Mouse (Mus musculus): ENCODE measurements around the gene Adam26b.
"Not testable (repeated sequence)": the region's sequence is repeated elsewhere in the genome, so short reads cannot be mapped to it uniquely, and the experiment has no call there.

The Adam26b gene

DNA sequence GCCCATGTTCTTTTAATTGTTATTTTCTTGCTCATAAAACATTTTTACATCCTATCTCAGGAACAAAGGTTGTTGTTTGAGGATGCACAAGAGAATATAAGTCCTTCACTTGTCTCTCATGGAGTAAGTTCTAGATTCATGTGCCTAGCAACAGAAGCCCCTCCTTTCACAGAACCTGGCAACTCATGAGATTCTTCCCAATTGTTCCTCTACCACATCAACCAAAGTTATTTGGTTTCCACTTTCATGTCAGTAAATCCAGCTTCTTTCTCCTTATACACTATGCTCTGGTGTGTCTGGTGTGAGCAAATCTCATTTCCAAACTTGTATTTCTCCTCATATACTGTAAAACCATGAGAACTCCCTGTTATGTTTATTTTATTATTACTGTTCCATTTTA lies at the start of gene Adam26b:
TSS of gene Adam26b (minus strand) at position 101 of the 400 bp plus-strand sequence.
- not testable (repeated sequence) for DNase-seq

DNA sequence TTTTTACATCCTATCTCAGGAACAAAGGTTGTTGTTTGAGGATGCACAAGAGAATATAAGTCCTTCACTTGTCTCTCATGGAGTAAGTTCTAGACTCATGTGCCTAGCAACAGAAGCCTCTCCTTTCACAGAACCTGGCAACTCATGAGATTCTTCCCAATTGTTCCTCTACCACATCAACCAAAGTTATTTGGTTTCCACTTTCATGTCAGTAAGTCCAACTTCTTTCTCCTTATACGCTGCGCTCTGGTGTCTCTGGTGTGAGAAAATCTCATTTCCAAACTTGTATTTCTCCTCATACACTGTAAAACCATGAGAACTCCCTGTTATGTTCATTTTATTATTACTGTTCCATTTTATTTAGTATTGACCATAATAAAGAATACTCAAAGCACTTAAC lies 48.7 kb upstream of the Adam26b start, which contains the start of gene Adam26a:
TSS of gene Adam26a (minus strand) at position 101 of the 400 bp plus-strand sequence.
- not testable (repeated sequence) for DNase-seq
